Mouse (Mus musculus) layer of hippocampus, adult 18-20 months (tissue): ENCODE results near the gene Tk1. TPM values are rescaled to one million over a fixed set of nuclear protein-coding genes. Genes with fewer than 3 reads are reported as not detected.
A peak's percentile ranks its signal among the peaks of the same experiment; 100 is the strongest.
"Not testable (repeated sequence)": the region's sequence is repeated elsewhere in the genome, so short reads cannot be mapped to it uniquely, and the experiment has no call there.

Source experiments
- DNase-seq, 2 experiments: peaks; one replicate each; pipeline ENCODE4 v3.0.0; 2022; ENCODE audit warnings: low spot score in 2 of 2
- total RNA-seq, 2 experiments: library from RNA; stranded (reverse); gene quantifications; 2 replicates each; pipeline ENCODE4 v1.2.3; 2021

The Tk1 gene
- total RNA-seq, 2 experiments from 2014 or later: 0.43 to 0.50 TPM

DNA sequence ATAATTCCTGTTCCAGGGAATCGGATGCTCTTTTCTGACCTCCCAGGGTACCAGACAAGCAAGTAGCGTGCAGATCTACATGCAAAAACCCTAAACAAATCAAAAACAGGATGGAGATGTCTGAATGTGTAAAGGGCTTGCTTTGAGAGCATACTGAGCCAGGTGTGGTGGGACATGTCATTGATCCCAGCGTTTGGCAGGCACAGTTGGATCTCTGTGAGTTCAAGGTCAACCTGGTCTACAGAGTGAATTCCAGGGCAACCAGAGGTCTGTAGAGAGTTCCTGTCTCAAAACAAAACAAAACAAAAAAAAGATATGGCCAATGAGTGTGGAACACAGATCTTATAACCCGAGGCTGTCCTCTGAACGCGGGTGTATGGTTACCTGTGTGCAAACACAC, 2.5 kb downstream of the Tk1 start:
- no peak for DNase-seq

DNA sequence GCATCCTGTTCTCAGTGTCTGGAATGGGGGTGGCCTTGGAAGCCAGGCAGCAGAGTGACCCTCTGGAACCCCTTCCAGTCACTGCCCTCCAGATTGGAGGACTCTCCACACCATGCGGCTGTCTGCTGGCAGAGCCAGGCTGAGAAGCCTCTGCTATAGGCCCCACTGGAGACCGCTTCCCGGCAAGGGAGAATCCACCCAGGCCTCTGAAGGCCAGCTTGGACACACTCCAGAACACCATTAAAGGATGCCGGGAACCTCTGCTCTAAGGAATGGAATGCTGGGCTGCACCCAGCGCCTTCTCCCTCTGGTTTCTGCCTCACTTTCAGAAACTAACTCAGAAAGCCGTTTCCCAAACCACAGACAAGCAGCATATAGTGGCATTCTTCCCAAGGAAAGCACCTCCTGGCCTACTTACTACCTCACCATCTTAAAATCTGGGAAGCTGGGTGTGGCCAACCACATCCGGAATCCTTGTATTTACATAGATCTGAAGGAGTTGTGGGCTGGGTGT, 3.1 kb downstream of the Tk1 start:
- no peak for DNase-seq

DNA sequence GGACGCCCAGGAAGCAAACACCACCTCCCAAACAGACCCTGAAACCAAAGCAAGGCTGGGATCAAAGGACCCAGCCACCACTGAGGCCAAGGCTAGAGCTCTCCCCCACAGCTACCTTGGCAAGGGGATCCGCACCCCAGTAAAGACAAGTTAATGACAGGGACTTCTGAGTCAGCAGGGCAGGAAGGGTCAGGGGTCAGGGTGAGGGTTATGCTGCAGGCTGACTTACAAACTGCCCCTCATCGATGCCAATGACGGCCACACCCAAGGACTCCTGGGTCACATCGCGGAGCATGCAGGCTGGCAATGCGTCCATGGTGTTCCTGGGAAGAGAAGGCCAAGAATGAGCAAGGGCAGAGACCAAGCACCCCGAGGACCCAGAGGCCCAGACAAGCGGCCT, 4.0 kb downstream of the Tk1 start:
- no peak for DNase-seq

DNA sequence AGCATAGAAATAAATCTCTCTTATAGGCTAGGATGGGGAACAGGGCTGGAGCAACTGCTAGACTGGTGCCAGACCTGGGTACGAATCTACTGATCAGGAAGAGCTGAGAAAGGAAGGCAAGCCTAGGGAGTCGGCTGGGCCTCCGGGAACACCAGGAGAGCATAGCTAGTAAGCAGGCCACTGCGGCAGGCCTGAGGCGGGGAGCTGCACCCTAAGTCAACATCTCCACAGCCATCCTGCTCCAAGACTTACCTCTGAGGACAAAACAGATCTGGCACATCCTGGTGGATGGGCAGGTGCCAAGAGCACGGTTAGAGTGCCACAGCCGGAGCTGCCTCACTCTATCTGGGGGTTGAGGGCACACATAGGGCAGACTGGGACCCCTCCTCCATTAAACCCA, 5.7 kb downstream of the Tk1 start:
- no peak for DNase-seq

DNA sequence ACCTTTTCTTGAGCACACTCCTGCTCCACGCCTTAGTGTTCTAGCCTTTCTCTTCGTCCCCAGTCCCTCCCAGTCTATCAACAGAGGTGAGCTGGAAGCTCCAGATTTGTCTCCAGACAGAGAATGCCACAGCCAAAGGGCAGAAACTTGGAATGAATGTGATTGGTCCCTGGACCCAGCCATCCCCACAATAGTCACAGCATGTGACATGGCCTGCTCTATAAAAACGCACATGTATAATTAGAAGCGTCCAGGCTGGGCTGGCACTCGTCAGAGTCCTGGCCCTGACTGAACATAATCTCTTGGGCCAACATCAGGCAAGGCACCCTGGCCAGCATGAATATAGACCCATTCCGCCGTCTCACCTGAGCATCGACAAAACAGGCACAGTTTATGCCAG, 6.8 kb downstream of the Tk1 start:
- no peak for DNase-seq

DNA sequence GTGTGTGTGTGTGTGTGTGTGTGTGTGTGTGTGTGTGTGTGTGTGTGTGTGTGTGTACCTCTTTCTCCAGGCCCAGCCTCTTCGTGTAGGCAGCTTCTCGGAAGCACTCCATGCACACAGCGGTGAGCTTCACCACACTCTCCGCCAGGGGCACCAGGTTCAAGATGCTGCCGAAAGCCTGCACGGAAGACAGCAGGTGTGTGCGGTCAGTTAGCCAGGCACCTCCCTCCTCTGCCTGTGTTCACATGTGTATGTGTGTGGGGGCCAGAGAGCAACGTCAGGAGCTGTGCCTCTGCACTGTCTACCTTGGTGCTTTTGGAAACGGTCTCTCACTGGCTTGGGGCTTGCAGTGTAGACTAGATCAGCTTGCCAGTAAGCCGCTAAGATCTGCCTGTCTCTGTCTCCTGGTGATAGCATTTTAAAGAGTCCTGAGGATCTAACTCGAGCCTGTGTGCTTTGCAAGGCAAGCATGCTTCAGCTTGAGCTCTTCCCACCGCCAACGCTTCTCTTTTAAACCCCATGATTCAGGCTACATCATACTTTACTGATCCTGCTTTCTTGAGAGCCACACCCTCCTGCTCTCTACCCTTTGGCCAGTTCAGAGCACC, 9.4 kb downstream of the Tk1 start:
- no peak for DNase-seq

DNA sequence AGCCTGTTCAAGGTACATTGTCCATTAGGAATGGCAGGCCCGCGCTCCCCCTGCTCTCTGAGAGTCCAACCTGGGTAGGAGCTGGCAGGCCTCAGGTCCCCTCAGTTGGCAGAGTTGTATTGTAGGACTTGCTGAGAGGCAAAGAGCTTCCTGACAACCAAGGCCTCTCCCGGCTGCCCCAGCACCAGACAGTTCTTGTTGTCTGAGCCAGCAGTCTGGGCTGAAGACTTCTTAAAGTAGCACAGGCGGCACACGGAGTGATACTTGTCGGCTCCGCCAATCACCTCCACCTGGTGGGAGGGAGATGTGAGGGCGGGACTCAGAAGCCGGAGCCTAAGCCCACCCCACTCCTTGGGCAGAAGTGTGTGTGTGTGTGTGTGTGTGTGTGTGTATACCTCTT, 10.0 kb downstream of the Tk1 start:
- not testable (repeated sequence) for DNase-seq

DNA sequence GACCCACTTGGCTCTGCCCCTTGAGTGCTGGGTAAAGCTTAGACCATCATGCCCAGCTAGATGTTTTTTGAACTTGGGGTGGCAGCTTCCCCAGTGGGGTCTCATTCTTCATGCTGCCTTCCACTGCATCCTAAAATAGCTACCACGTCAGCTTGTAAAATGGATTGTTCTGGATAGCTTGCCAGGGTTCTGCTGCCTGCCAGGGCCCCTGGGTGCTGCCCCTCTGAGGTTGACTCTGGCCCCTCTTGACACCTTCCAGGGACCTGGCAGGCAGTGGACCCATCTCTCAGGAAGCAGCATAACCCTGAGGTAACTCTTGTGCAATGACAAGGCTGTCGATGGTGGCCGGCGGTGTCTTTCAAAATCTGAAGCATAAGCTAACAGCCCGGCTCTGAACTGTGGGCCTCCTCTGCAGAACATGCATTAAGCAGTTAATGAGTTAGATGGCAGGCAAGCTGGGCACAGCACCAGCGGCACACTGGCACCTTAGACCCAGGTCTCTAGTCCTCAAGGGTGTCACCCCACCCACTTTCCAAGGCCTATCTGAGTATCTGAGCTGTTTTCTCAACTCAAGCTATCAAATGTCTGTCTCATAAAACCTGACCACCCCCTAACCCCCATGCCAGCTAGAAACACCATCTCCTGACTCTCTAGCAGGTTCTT, 11.1 kb downstream of the Tk1 start:
- no peak for DNase-seq

DNA sequence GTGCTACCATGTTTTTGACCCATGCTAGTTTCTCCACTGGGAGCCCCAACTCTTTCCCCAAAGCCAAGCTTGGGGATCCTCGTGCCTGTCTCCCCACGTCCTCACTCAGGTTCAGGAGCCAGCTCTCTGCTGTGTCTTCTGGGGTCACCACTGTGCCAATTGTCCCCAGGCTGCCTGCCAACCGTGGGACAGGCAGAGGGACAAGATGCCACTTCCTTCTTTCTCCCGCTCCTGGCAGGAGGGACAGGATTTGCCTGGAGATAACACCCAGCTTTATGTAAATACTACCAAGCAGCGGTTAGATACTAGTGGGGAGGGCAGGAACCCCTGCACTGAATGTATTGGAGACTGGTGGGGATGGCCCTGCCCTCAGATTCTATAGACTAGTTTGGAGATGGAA, 12.0 kb downstream of the Tk1 start:
- no peak for DNase-seq

DNA sequence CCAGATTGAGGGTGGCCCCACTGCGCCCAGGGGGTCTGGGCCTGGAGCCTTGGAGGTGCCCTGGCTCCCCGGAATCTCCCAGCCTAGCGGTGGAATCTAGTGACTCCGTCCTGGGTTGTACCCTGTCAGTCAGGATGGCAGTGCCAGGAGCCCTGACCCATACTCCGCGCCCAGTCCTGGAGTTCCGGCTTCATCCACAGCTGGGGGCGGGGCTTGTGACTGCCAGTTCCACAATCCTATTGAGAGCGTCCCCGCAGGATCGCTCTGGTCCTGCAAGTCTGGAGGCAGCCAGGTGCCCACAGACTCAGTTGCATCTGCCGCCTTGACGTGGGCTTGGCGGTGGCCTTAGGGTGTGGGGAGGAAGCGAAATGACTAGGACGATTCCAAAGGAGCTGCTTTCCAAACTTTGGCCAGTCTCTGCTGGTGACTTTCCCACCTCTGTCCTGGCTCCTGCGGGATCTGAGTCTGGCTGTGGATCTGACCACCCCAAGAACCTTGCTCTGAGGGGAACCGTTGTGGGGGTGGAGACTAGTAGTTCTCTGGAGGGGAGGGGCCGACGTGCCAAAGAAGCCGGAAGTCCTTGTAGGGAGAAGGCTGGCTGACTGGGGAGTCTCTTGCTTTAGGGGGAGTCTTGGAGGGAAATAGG, 15.4 kb downstream of the Tk1 start:
- peak; percentile 36 to 67 for DNase-seq

DNA sequence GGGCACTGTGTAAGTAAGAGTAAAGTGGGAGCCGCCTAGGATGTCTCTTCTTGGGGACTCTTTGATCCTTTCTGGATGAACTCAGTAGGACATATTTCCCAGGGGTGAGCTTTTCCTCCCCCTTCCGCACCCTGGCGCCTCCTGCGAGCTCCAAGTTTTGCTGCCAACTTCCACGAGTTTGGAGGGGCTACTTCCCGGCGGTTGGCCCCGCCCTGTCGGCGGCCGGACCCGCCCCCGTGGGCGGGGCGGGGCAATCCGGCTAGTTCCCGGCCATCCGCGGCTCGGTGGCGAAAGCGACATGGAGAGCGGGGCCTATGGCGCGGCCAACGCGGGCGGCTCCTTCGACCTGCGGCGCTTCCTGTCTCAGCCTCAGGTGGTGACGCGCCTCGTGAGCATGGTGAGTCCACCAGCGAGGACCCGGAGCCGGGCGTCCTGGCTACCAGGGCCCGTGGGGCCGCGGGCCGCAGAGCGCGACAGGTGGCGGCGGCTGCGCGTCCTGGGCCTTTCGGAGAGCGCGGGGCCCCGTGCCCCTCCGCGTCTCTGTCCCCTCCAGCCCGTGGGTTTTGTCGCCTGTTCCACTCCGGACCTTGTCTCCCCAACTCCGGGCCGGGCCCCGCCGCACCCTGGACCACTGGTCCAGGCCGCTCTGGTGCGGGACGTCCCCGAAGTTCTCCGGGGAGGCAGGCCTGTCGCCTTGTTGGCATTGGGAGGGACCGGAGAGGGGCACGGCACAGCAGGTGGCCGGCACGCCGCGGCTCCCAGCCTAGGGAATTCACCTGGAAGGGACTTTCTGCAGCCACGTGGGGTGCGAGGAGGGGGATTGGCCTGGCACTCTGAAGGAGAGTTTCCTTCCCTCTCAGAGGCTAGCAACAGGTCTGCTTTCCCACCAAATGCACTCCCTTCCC, 16.2 kb downstream of the Tk1 start, which contains the start of the genes Gm20708 and Syngr2:
Gene Gm20708 (plus strand): TSS at position 262 of the 905 bp plus-strand sequence.
Gene Syngr2 (plus strand): TSS at position 262 of the 905 bp plus-strand sequence.
- peak in 1 of 2 experiments; percentile 30 for DNase-seq

DNA sequence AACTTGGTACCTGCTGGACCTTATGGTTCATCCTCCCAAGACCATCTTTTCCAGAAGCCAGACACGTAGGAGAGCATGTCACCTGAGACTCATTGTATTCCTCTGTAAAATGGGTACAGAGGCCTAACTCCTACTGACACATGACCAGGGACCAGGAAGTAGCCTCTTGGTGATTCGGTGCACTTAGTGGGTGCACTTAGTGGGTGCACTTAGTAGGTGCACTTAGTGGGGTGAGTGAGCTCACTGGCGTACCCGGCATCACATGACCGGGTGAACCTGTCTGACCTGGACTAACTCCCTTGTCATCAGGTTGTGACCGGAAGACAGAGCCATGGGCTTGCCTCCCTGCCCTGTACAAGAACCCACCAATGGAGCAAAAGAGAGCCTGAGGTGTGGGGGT, 19.1 kb downstream of the Tk1 start:
- no peak for DNase-seq

DNA sequence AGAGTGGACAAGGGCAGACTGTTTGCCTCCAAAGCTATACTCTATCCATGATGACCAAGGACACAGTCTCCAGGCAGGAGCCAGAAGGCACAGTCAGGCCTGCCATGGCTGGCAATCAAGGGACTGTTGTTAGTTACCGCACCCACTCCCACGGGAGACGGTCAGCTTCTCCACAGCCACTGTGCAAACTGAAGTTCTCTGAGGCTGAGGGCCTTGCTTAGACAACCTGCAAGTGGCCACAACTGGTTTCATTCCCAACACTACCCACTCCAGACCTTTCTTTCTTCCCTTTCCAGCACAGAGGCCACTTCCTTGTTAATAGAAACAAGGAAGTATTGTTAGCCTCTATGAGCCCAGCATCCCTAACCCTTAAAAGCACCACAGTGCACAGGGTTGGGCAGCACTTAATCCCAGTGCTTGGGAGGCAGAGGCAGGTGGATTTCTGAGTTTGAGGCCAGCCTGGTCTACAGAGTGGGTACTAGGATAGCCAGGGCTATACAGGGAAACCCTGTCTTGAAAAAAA, 22.7 kb downstream of the Tk1 start:
- DNase-seq: no peak

DNA sequence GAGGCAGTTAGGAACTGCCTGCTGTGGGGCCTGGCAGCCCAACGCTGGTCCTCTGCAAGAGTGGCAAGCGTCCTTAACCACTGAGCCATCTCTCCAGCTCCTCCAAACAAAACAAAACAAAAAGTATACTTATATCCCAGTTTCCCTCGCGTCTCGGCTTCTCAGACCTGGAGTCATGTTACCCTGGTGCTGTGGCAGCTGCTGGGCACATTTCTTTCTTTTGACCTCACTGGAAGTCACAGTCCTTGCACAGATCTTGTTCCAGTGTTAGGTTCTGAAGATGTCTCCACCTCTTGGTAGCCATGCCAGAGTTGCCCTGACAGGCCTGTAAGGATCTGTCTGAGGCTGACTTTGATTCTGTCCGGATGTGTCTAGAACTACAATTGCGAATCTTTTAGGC, 24.2 kb downstream of the Tk1 start:
- DNase-seq: no peak

DNA sequence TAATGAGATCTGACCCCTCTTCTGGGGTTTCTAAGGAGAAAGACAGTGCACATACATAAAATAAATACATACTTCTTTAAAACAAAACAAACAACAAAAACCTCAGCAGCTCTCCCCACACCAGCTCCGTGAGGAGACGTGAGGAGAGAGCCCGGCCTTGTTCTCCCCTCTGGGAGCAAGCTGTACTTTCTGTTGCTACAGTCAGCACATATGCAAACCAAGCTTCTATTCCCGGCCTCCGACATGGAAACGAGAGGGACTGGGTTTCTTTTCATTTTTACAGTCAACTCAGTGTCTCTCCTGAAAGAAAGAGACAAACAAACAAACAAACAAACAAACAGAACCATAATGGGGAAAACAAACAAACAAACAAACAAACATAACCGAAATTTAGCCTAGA, 25.9 kb downstream of the Tk1 start:
- DNase-seq: no peak

DNA sequence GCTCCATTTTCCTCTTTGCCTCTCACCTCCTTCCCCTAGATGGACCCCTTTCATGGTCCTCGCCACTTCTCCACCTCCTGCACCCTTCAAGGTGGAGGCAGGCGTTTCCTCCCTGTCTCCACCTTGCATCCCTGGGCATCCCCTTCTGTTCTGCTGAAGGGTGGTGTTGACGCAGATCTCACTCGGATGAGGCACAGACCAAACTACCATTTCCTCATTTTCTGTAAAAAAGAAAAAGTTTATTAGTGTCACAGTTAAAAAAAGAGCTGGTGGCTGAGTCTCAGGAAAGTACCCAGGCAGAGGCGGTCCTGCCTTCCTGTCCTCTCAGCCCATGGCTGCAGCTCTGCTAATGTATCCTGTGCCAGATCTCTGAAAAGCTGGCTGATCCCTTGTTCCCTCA, 26.7 kb downstream of the Tk1 start:
- no peak for DNase-seq

DNA sequence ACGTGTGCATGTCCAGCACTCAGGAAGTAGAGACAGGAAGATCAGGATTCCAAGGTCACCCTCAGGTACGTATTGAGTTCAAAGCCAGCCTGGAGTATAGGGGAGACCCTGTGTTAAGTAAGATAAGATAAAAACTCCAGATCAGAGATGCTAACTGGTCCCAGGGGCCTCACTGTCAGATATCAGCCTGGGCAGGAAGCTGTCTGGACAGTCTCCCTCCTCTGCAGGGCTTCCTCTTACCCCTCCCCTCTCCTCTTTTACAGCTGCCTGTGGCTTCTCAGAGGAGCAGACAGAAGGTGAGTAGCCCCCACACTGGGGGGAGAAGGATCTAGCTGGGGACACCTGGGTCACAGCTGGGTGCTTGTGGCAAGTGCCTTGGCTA, 27.7 kb downstream of the Tk1 start:
- no peak for DNase-seq

DNA sequence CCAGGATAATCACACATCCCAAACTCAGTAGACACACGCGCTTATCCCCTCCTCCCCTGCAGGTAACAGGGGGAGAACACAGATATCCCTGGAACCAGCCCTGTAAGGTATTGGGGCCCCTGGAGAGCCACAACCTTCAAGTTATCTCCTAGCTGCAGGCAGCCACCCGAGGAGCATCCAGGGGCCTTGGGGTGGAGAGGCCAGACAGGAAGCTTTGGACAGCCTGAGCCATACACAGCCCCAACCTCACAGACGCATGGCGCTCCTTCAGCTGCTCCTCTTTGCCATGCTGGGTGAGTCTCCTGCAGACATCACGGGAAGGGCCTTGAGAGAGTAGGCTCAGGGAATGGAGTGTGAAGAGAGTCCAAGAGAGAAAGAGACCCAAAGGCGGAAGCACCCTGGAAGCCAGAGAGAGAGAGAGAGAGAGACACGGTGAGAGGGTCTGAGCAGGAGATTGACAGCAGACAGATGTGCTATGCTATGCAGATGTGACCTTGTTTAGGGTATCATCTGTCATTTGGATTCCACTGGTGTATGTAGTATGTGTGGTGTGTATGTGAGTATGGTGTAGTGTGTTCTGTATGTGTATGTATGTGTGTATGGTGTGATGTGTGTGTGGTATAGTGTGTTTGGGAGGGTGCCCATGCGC, 28.3 kb downstream of the Tk1 start, which contains the start of gene 6030468B19Rik:
Gene 6030468B19Rik (plus strand): TSS at position 150 of the 649 bp plus-strand sequence.
- no peak for DNase-seq

DNA sequence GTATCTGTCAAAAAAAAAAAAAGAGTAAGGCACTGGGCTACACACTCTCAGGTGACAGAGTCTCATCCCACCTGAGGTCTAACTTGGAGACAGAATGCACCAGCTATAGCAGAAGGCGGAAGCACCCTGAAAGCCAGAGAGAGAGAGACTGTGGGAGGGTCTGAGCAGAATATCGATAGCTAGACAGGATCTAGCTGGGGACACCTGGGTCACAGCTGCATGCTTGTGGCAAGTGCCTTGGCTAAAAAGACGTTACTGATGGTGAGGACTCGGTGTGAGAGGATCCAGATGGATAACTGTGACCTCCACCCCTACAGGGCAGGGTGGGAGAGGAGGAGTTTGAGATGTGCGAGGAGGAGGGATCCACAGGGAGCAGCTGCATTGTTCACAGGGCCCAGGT, 28.9 kb downstream of the Tk1 start:
- DNase-seq: no peak

DNA sequence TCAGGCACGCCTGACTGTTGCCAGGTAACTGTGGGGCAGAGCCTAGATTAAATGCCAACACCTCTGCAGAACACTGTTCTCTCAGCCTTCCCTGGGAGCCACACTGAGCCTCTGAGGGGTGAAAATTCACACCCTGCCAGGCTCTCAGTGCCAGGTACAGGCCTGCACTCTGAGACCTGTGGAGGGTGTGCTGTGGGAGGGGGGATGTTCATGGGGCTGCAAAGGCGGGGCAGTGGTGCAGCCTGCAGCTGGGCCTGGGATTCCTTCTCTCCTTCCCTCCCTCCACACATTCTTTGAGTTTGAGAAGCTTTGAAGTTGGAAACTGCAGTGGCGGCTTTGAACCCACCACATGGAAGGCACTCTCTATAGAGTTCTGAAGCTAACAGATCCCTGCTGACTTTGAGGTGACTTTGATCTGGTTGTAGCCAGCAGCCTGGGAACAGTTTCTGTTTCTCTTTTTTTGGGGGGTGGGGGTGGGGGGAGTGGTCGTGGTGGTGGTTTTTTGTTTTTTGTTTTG, 31.8 kb downstream of the Tk1 start:
- no peak for DNase-seq
